Mouse (Mus musculus) cerebellum, adult 2 months (tissue): ENCODE measurements at regions not wholly inside any gene's neighbourhood (a gene's known extent, or its start where the extent isn't known, plus 50 kb on each side); places are given as distances from the start of the nearest gene placed in this dataset.

ENCODE experiments used
- CTCF ChIP-seq: fragments of 200-500 bp; IDR thresholded peaks from 2 replicates; pipeline ENCODE4 v1.5.1; 2011; ENCODE audit warnings: low read depth, mild to moderate bottlenecking, control low read depth, low read length, moderate library complexity, borderline replicate concordance; ENCODE audit not compliant: insufficient read depth
- POLR2A ChIP-seq: fragments of 200-500 bp; IDR thresholded peaks from 2 replicates; pipeline ENCODE4 v1.6.1; 2011; ENCODE audit warnings: low read length, control low read depth, borderline replicate concordance; ENCODE audit not compliant: insufficient read depth

GRCm38 (mm10) chr8:12055931-12056330 is 215.7 kb downstream of the Tex29 start:
- TF ChIP-seq CTCF = no peak
- TF ChIP-seq POLR2A = no peak
